In the genomic region with DNA sequence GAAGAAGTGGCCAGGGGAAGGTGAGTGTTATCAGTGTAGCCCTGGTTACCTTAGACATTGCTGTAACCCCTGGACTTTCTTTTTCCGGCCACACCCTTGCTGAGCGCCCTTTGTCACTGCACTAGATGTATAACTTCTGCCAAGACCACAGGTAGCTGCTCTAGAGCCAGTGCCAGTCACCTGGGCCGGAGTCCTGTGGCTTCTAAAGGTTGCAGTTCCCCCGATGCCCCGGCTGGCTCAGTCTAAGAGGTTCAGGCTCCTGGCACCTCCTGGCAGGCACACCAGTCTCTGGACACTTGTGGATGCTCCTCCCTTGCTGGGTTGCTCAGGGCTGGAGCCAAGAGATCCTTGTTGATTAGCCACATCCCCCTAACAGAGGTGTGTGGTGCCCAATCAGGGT, we compare ENCODE assay signal across 10 mouse cellular contexts. TPM values are rescaled to one million over a fixed set of nuclear protein-coding genes. Genes with fewer than 3 reads are reported as not detected.
A peak's percentile ranks its signal among the peaks of the same experiment; 100 is the strongest.
DNase-seq lines count a peak whose midpoint lies in the region; ATAC-seq and TF ChIP-seq lines count a peak whose summit lies in the region.
"Had no signal": no experiment of that assay in that cellular context is flagged by ENCODE, and none has a peak within 500 bp of the region (broad histone marks: within the 10 kb centered on the region; RNA-seq: fewer than 3 reads in every experiment).

A gene (minus strand): TSS at position 225 of the 400 bp plus-strand sequence.

- no peaks in the 10 kb centered on the region; the same call in 1 of the 2 replicates for H3K27me3 ChIP-seq in liver, adult 2 months (ENCODE audit: control insufficient read depth, insufficient read depth, low read length)
- H3K27me3 ChIP-seq in MEL (ENCODE audit: control insufficient read depth in 1 of 2, insufficient read depth in 2 of 2, low read length in 2 of 2) = no peaks in the 10 kb centered on the region
- H3K27me3 ChIP-seq in intestine, embryonic 14.5 days (replicated peaks; ENCODE audit: control insufficient read depth, insufficient read depth, low read length) = no peaks in the 10 kb centered on the region
- peaks cover 6% of the 10 kb centered on the region for H3K27me3 ChIP-seq in megakaryocyte, embryonic 14.5 days (replicated peaks)

- no peak for TF ChIP-seq CTCF in liver, adult 2 months (IDR thresholded peaks at IDR 0.05; ENCODE audit: low read depth, low read length)
- TF ChIP-seq CTCF in MEL (IDR thresholded peaks at IDR 0.05 in 2 of 3, conservative IDR thresholded peaks at IDR 0.05 in 1 of 3; ENCODE audit: control insufficient read depth in 1 of 3, insufficient read depth in 1 of 3, low read depth in 2 of 3, low read length in 3 of 3, poor library complexity in 1 of 3, severe bottlenecking in 1 of 3) = no peak

- peak within 1 kb of the TSS; percentile 38 for H3K4me2 ChIP-seq in intestine, embryonic 14.5 days (ENCODE audit: low read length)
- H3K4me2 ChIP-seq: neural tube, embryonic 12.5 days had no signal

- no peaks in the 10 kb centered on the region for H3K4me1 ChIP-seq in liver, adult 2 months (ENCODE audit: control insufficient read depth, insufficient read depth, low read length)
- peaks cover 13 to 55% of the 10 kb centered on the region in 2 experiments for H3K4me1 ChIP-seq in MEL (ENCODE audit: control insufficient read depth in 1 of 2, insufficient read depth in 2 of 2, low read length in 2 of 2)
- H3K4me1 ChIP-seq in intestine, embryonic 14.5 days (replicated peaks; ENCODE audit: control insufficient read depth, insufficient read depth, low read length) = peaks cover 39% of the 10 kb centered on the region
- peaks cover 86% of the 10 kb centered on the region for H3K4me1 ChIP-seq in megakaryocyte, embryonic 14.5 days

- H3K79me2 ChIP-seq in liver, adult 2 months (ENCODE audit: control insufficient read depth, insufficient read depth, low read length) = no peaks in the 10 kb centered on the region
- no peaks in the 10 kb centered on the region for H3K79me2 ChIP-seq in MEL (ENCODE audit: control insufficient read depth, insufficient read depth, low read length, poor library complexity)

- TF ChIP-seq EP300 in MEL (IDR thresholded peaks at IDR 0.05; ENCODE audit: low read depth in 1 of 2, low read length in 2 of 2) = no peak

- no peaks in the 10 kb centered on the region for H3K36me3 ChIP-seq in liver, adult 2 months (ENCODE audit: control insufficient read depth, insufficient read depth, low read length)
- H3K36me3 ChIP-seq in MEL (ENCODE audit: control insufficient read depth in 1 of 2, insufficient read depth in 2 of 2, low read length in 2 of 2) = peaks cover 0 to 23% of the 10 kb centered on the region in 2 experiments; a peak in 2 of 4 replicates
- H3K36me3 ChIP-seq in intestine, embryonic 14.5 days (ENCODE audit: control insufficient read depth, insufficient read depth, low read length) = no peaks in the 10 kb centered on the region
- H3K36me3 ChIP-seq in megakaryocyte, embryonic 14.5 days (replicated peaks; ENCODE audit: low read length) = peaks cover 16% of the 10 kb centered on the region
- H3K36me3 ChIP-seq: neural tube, embryonic 12.5 days had no signal

- H3K9ac ChIP-seq in liver, adult 2 months (ENCODE audit: low read depth, low read length) = peak within 1 kb of the TSS; percentile 57
- peak within 1 kb of the TSS; percentile 51 for H3K9ac ChIP-seq in MEL (ENCODE audit: control insufficient read depth, low read depth, low read length, poor library complexity, severe bottlenecking)
- H3K9ac ChIP-seq in intestine, embryonic 14.5 days (ENCODE audit: low read length) = peak within 1 kb of the TSS; percentile 25
- H3K9ac ChIP-seq: neural tube, embryonic 12.5 days had no signal

- H3K27ac ChIP-seq in liver, adult 2 months (replicated peaks; ENCODE audit: insufficient read depth, low read depth, low read length) = peak within 1 kb of the TSS; percentile 72
- H3K27ac ChIP-seq in MEL (ENCODE audit: control insufficient read depth, low read depth, low read length) = peak within 1 kb of the TSS; percentile 28
- peak within 1 kb of the TSS; percentile 83; the same call in 1 of the 2 replicates for H3K27ac ChIP-seq in intestine, embryonic 14.5 days (ENCODE audit: low read depth)
- H3K27ac ChIP-seq: neural tube, embryonic 12.5 days had no signal

- TF ChIP-seq RAD21 in MEL (IDR thresholded peaks at IDR 0.05; ENCODE audit: low read depth, low read length) = no peak

- H3K4me3 ChIP-seq in liver, adult 2 months (ENCODE audit: insufficient read depth, low read depth, low read length) = peak within 1 kb of the TSS; percentile 59
- peak within 1 kb of the TSS; percentile 52 to 55 for H3K4me3 ChIP-seq in MEL (ENCODE audit: control insufficient read depth in 1 of 2, insufficient read depth in 1 of 2, low read depth in 2 of 2, low read length in 2 of 2)
- 0 out of 2 replicates have a peak within 1 kb of the TSS, but pooled peaks have one; percentile 13 for H3K4me3 ChIP-seq in intestine, embryonic 14.5 days (ENCODE audit: low read depth, low read length)
- H3K4me3 ChIP-seq in megakaryocyte, embryonic 14.5 days (replicated peaks) = peak within 1 kb of the TSS; percentile 92
- H3K4me3 ChIP-seq: neural tube, embryonic 12.5 days had no signal

- H3K9me3 ChIP-seq in MEL (replicated peaks; ENCODE audit: insufficient read depth, low read length) = no peaks in the 10 kb centered on the region
- H3K9me3 ChIP-seq in intestine, embryonic 14.5 days (ENCODE audit: control insufficient read depth, low read length) = no peaks in the 10 kb centered on the region
- H3K9me3 ChIP-seq in megakaryocyte, embryonic 14.5 days = no peaks in the 10 kb centered on the region
- H3K9me3 ChIP-seq: neural tube, embryonic 12.5 days had no signal

- WGBS in liver, adult 2 months = 64% methylated on average over 5 of the region's 5 CpGs
- WGBS in intestine, embryonic 14.5 days = 86% methylated on average over 5 of the region's 5 CpGs

- no peak for ATAC-seq in intestine, embryonic 14.5 days (replicated peaks; ENCODE audit: low FRiP score, low TSS enrichment, low read depth)

- no peak for DNase-seq in liver, adult 2 months (ENCODE audit: extremely low read depth, low read depth, low spot score)
- DNase-seq in liver = no peak
- DNase-seq in MEL (ENCODE audit: low read depth, low spot score) = peak; percentile 34
- DNase-seq in intestine, embryonic 14.5 days (ENCODE audit: low spot score) = peak; percentile 60
- DNase-seq in adrenal gland, postnatal 4 days (ENCODE audit: low spot score in 2 of 2) = no peak
- no peak for DNase-seq in right cerebral cortex, postnatal 4 days
- DNase-seq in Muller cell, postnatal 12 days (ENCODE audit: inconsistent ontology term) = no peak
- DNase-seq: cerebellum, postnatal 25 days had no signal

- TF ChIP-seq POLR2A in liver, adult 2 months (IDR thresholded peaks at IDR 0.05; ENCODE audit: extremely low read depth, insufficient read depth, low read length) = no peak
- no peak for TF ChIP-seq POLR2A in MEL (IDR thresholded peaks at IDR 0.05; ENCODE audit: control insufficient read depth in 1 of 2, insufficient read depth in 1 of 2, low read depth in 1 of 2, low read length in 2 of 2, poor library complexity in 1 of 2)

TF ChIP-seq in MEL, 35 proteins besides CTCF, POLR2A, EP300 and RAD21:
- TF ChIP-seq ELF1 (IDR thresholded peaks at IDR 0.05; ENCODE audit: low read depth, low read length) (no peak), MAX (IDR thresholded peaks at IDR 0.05; ENCODE audit: low read length) (no peak), CHD2 (IDR thresholded peaks at IDR 0.05; ENCODE audit: low read length) (no peak), MYB (IDR thresholded peaks at IDR 0.05; ENCODE audit: low read depth, low read length) (no peak), KAT2A (conservative IDR thresholded peaks at IDR 0.05; ENCODE audit: low read depth, low read length) (no peak), ZNF384 (IDR thresholded peaks at IDR 0.05; ENCODE audit: low read depth, low read length) (no peak), MXI1 (IDR thresholded peaks at IDR 0.05; ENCODE audit: low read depth, low read length) (no peak), TCF12 (IDR thresholded peaks at IDR 0.05; ENCODE audit: low read depth, low read length) (no peak), POLR2AphosphoS5 (IDR thresholded peaks at IDR 0.05; ENCODE audit: borderline replicate concordance, low read depth, low read length) (no peak), ZMIZ1 (IDR thresholded peaks at IDR 0.05; ENCODE audit: low read depth, low read length) (no peak), USF1 (IDR thresholded peaks at IDR 0.05; ENCODE audit: low read depth, low read length) (no peak), HCFC1 (IDR thresholded peaks at IDR 0.05; ENCODE audit: low read depth, low read length) (no peak)

RNA-seq across cellular contexts. Expression of the gene that starts here (rescaled TPM):
- total RNA-seq in liver, adult 2 months (2014; rRNA removed) = 3.3 and 4.0 TPM in 2 replicates
- 3.6 and 5.3 TPM in 2 replicates for polyA plus RNA-seq in liver, adult 2 months (2012; rRNA removed)
- 0.92 and 1.3 TPM in 2 replicates for total RNA-seq in MEL (2012; rRNA removed)
- 1 to 10 TPM in 1 of 2 experiments, not detected in 1; 3.3 TPM for polyA plus RNA-seq in MEL (2012; ENCODE audit: insufficient read depth in 1 of 2, insufficient read length in 2 of 2, low read depth in 1 of 2, low replicate concordance in 2 of 2, missing spikeins in 1 of 2)
- 13.4 and 16.2 TPM in 2 replicates for polyA plus RNA-seq in intestine, embryonic 14.5 days (2014; fragmentation: Nextera tagmentation; extraction: Ambion mirVana)
- polyA plus RNA-seq in megakaryocyte, embryonic 14.5 days (2012; ENCODE audit: insufficient read depth, low replicate concordance) = 10.2 and 15.0 TPM in 2 replicates
- 10 to 100 TPM in 1 of 2 experiments, 1 to 10 TPM in 1; 8.0 to 10.4 TPM for total RNA-seq in adrenal gland, postnatal 4 days (2021)

Comparison
In these comparisons a context has a peak if more than half of its experiments do, and no peak if none do; other contexts are left out.
1. DNase-seq: peak in MEL (single experiment) and intestine, embryonic 14.5 days (single experiment); none in liver, adult 2 months (single experiment), liver (single experiment), adrenal gland, postnatal 4 days (0 of 2), right cerebral cortex, postnatal 4 days (single experiment) and Muller cell, postnatal 12 days (single experiment).
2. H3K27ac ChIP-seq: peak in every context shown above with its lines; median percentile 83 in intestine, embryonic 14.5 days; 72 in liver, adult 2 months; 28 in MEL.
3. H3K4me3 ChIP-seq: peak in every context shown above with its lines; median percentile 92 in megakaryocyte, embryonic 14.5 days; 59 in liver, adult 2 months; 54 in MEL; 13 in intestine, embryonic 14.5 days.
4. Peak in every context shown above with its lines, with median percentiles within 50 percentile points of each other: H3K9ac ChIP-seq.